Mouse (Mus musculus) embryonic fibroblast, embryonic 13.5 days (primary cell): ENCODE measurements around the gene Mad2l1bp.

Experiments
- CTCF ChIP-seq: IDR thresholded peaks from 2 replicates; pipeline ENCODE4 v1.5.1; 2011; ENCODE audit warnings: mild to moderate bottlenecking, control low read depth, low read length, moderate library complexity, borderline replicate concordance; ENCODE audit not compliant: insufficient read depth
- POLR2A ChIP-seq: IDR thresholded peaks from 2 replicates; pipeline ENCODE4 v1.6.1; 2011; ENCODE audit warnings: low read depth, mild to moderate bottlenecking, control low read depth, low read length, moderate library complexity

- TF ChIP-seq POLR2A (no peak), CTCF (no peak)
These were observed 23.4 kb downstream of the Mad2l1bp start for GRCm38 (mm10) chr17:46129741-46130498.
